Mouse (Mus musculus) heart, embryonic 15.5 days (tissue): ENCODE measurements around the gene Atrip. TPM values are rescaled to one million over a fixed set of nuclear protein-coding genes. Genes with fewer than 3 reads are reported as not detected.

Experiments
- ATAC-seq: fragments of 200-750 bp; cut with Nextera tagmentation; replicated peaks from 2 replicates; pipeline ENCODE4 v1.8.0; 2017; ENCODE audit warnings: low read depth, moderate TSS enrichment; ENCODE audit not compliant: insufficient number of reproducible peaks, insufficient read depth, low FRiP score
- H3K27ac ChIP-seq: fragments of 300-500 bp; sonication (generic); 2 replicates; pipeline ENCODE4 v1.5.1; 2015; ENCODE audit warnings: mild to moderate bottlenecking, inconsistent platforms
- H3K27me3 ChIP-seq: fragments of 300-500 bp; sonication (generic); 2 replicates; pipeline ENCODE4 v1.6.1; 2015; ENCODE audit warnings: inconsistent platforms
- H3K36me3 ChIP-seq: fragments of 300-500 bp; sonication (generic); 2 replicates; pipeline ENCODE4 v1.6.1; 2015; ENCODE audit warnings: mild to moderate bottlenecking, inconsistent platforms
- H3K4me1 ChIP-seq: fragments of 300-500 bp; sonication (generic); replicated peaks from 2 replicates; pipeline ENCODE4 v1.6.1; 2015; ENCODE audit warnings: inconsistent platforms
- H3K4me2 ChIP-seq: fragments of 300-500 bp; sonication (generic); 2 replicates; pipeline ENCODE4 v1.6.1; 2015; ENCODE audit warnings: inconsistent platforms, mild to moderate bottlenecking, moderate library complexity
- H3K4me3 ChIP-seq: fragments of 300-500 bp; sonication (generic); 2 replicates; pipeline ENCODE4 v1.5.1; 2015; ENCODE audit warnings: mild to moderate bottlenecking, inconsistent platforms
- H3K9ac ChIP-seq: fragments of 300-500 bp; sonication (generic); 2 replicates; pipeline ENCODE4 v1.6.1; 2015; ENCODE audit warnings: mild to moderate bottlenecking, inconsistent platforms
- H3K9me3 ChIP-seq: fragments of 300-500 bp; sonication (generic); replicated peaks from 2 replicates; pipeline ENCODE4 v1.6.1; 2016; ENCODE audit warnings: inconsistent platforms
- WGBS: fragments of 180-500 bp; shearing (Covaris S2); methylation state at CpG from one replicate; pipeline ENCODE4 v1.1.7; 2015; ENCODE audit warnings: mixed read lengths; 5-methylcytosine and 5-hydroxymethylcytosine counted together
- polyA plus RNA-seq: library from polyadenylated mRNA; unstranded; fragments of >200 nt; fragmentation: Nextera tagmentation; extraction: Ambion mirVana; gene quantifications from 2 replicates; pipeline ENCODE4 v1.2.1, GENCODE M21; 2015

Gene Atrip
- 15.9 and 18.2 TPM in 2 replicates for polyA plus RNA-seq

- Histone ChIP-seq H3K27ac (peak within 1 kb of the TSS; percentile 69), H3K27me3 (no peaks in the 10 kb centered on the region), H3K9ac (peak within 1 kb of the TSS; percentile 84), H3K36me3 (peaks cover 37% of the 10 kb centered on the region), H3K9me3 (no peaks in the 10 kb centered on the region), H3K4me1 (peaks cover 17% of the 10 kb centered on the region), H3K4me3 (peak within 1 kb of the TSS; percentile 74), H3K4me2 (peak within 1 kb of the TSS; percentile 91)
- WGBS = under 1% methylated on average over 57 of the region's 57 CpGs
- peak; percentile 96 for ATAC-seq
Observed at GRCm38 (mm10) chr9:109073661-109074573, at the start of gene Atrip. Atrip (minus strand) TSS chr9:109074124.

- no peak for ATAC-seq
- H3K36me3 ChIP-seq = peaks cover 5% of the 10 kb centered on the region; the same call in 1 of the 2 replicates
- no peaks in the 10 kb centered on the region for H3K27me3 ChIP-seq
- H3K9me3 ChIP-seq = no peaks in the 10 kb centered on the region
- no peak overlapping the region for H3K4me2 ChIP-seq
- 31% methylated on average over 6 of the region's 6 CpGs for WGBS
- no peak overlapping the region for H3K9ac ChIP-seq
- no peak overlapping the region for H3K27ac ChIP-seq
- H3K4me1 ChIP-seq = peaks cover 10% of the 10 kb centered on the region
- no peak overlapping the region for H3K4me3 ChIP-seq
Observed at GRCm38 (mm10) chr9:109123266-109123665, 49.3 kb upstream of the Atrip start.

GRCm38 (mm10) chr9:109122553-109123085, 48.7 kb upstream of the Atrip start:
- Histone ChIP-seq H3K9ac (no peak overlapping the region), H3K4me1 (peaks cover 10% of the 10 kb centered on the region), H3K9me3 (no peaks in the 10 kb centered on the region), H3K4me3 (no peak overlapping the region), H3K27me3 (no peaks in the 10 kb centered on the region), H3K4me2 (no peak overlapping the region), H3K27ac (no peak overlapping the region), H3K36me3 (peaks cover 9% of the 10 kb centered on the region; the same call in 1 of the 2 replicates)
- 45% methylated on average over 2 of the region's 2 CpGs for WGBS
- no peak for ATAC-seq

GRCm38 (mm10) chr9:109120956-109121355, 47.0 kb upstream of the Atrip start:
- no peak overlapping the region for H3K4me3 ChIP-seq
- H3K4me2 ChIP-seq = no peak overlapping the region
- peaks cover 10% of the 10 kb centered on the region for H3K4me1 ChIP-seq
- no peak overlapping the region for H3K9ac ChIP-seq
- no peaks in the 10 kb centered on the region for H3K9me3 ChIP-seq
- WGBS = 92% methylated on average over 6 of the region's 6 CpGs
- peaks cover 25% of the 10 kb centered on the region for H3K36me3 ChIP-seq
- H3K27me3 ChIP-seq = no peaks in the 10 kb centered on the region
- no peak for ATAC-seq
- H3K27ac ChIP-seq = no peak overlapping the region

- H3K9me3 ChIP-seq = no peaks in the 10 kb centered on the region
- no peaks in the 10 kb centered on the region for H3K27me3 ChIP-seq
- no peak overlapping the region for H3K27ac ChIP-seq
- H3K4me1 ChIP-seq = peaks cover 10% of the 10 kb centered on the region
- no peak overlapping the region for H3K4me3 ChIP-seq
- no peak for ATAC-seq
- peaks cover 38% of the 10 kb centered on the region for H3K36me3 ChIP-seq
- no peak overlapping the region for H3K9ac ChIP-seq
- H3K4me2 ChIP-seq = no peak overlapping the region
- WGBS = 75% methylated on average over 9 of the region's 9 CpGs
Observed at GRCm38 (mm10) chr9:109119571-109119970, 45.6 kb upstream of the Atrip start.

GRCm38 (mm10) chr9:109118106-109118505, 44.2 kb upstream of the Atrip start:
- Histone ChIP-seq H3K4me1 (peaks cover 5% of the 10 kb centered on the region), H3K9ac (no peak overlapping the region), H3K9me3 (no peaks in the 10 kb centered on the region), H3K4me2 (no peak overlapping the region), H3K4me3 (no peak overlapping the region), H3K36me3 (peaks cover 53% of the 10 kb centered on the region), H3K27me3 (no peaks in the 10 kb centered on the region), H3K27ac (no peak overlapping the region)
- no peak for ATAC-seq
- 67% methylated on average over 4 of the region's 4 CpGs for WGBS

- no peak overlapping the region for H3K4me2 ChIP-seq
- no peaks in the 10 kb centered on the region for H3K9me3 ChIP-seq
- no peak overlapping the region for H3K4me3 ChIP-seq
- no peaks in the 10 kb centered on the region for H3K4me1 ChIP-seq
- H3K36me3 ChIP-seq = peaks cover 71% of the 10 kb centered on the region
- no peaks in the 10 kb centered on the region for H3K27me3 ChIP-seq
- no peak for ATAC-seq
- H3K9ac ChIP-seq = no peak overlapping the region
- WGBS = 87% methylated on average over 10 of the region's 10 CpGs
- H3K27ac ChIP-seq = no peak overlapping the region
Observed at GRCm38 (mm10) chr9:109116205-109116604, 42.3 kb upstream of the Atrip start.

- no peaks in the 10 kb centered on the region for H3K27me3 ChIP-seq
- no peak overlapping the region for H3K4me3 ChIP-seq
- H3K9ac ChIP-seq = no peak overlapping the region
- no peak overlapping the region for H3K4me2 ChIP-seq
- 86% methylated on average over 7 of the region's 7 CpGs for WGBS
- H3K36me3 ChIP-seq = peaks cover 85% of the 10 kb centered on the region
- no peak for ATAC-seq
- H3K27ac ChIP-seq = no peak overlapping the region
- H3K4me1 ChIP-seq = no peaks in the 10 kb centered on the region
- no peaks in the 10 kb centered on the region for H3K9me3 ChIP-seq
Observed at GRCm38 (mm10) chr9:109114871-109115270, 40.9 kb upstream of the Atrip start.

GRCm38 (mm10) chr9:109114276-109114675, 40.4 kb upstream of the Atrip start:
- Histone ChIP-seq H3K27me3 (no peaks in the 10 kb centered on the region), H3K36me3 (peaks cover 91% of the 10 kb centered on the region), H3K9ac (no peak overlapping the region), H3K9me3 (no peaks in the 10 kb centered on the region), H3K4me3 (no peak overlapping the region), H3K4me1 (no peaks in the 10 kb centered on the region), H3K27ac (no peak overlapping the region), H3K4me2 (no peak overlapping the region)
- no peak for ATAC-seq
- WGBS = 92% methylated on average over 11 of the region's 11 CpGs

- Histone ChIP-seq H3K27ac (no peak overlapping the region), H3K4me2 (no peak overlapping the region), H3K36me3 (peaks cover 96% of the 10 kb centered on the region), H3K4me3 (no peak overlapping the region), H3K27me3 (no peaks in the 10 kb centered on the region), H3K4me1 (no peaks in the 10 kb centered on the region), H3K9ac (no peak overlapping the region), H3K9me3 (no peaks in the 10 kb centered on the region)
- 91% methylated on average over 8 of the region's 8 CpGs for WGBS
- ATAC-seq = no peak
Observed at GRCm38 (mm10) chr9:109113331-109113730, 39.4 kb upstream of the Atrip start.

- no peak for ATAC-seq
- WGBS = 89% methylated on average over 9 of the region's 9 CpGs
- Histone ChIP-seq H3K27me3 (no peaks in the 10 kb centered on the region), H3K4me3 (no peak overlapping the region), H3K9me3 (no peaks in the 10 kb centered on the region), H3K4me1 (no peaks in the 10 kb centered on the region), H3K9ac (no peak overlapping the region), H3K27ac (no peak overlapping the region), H3K36me3 (peaks cover 86% of the 10 kb centered on the region), H3K4me2 (no peak overlapping the region)
Observed at GRCm38 (mm10) chr9:109111591-109111990, 37.7 kb upstream of the Atrip start.
